Mouse (Mus musculus) cortical plate, adult 2 months (tissue): ENCODE data around the gene Sorbs2. TPM values are rescaled to one million over a fixed set of nuclear protein-coding genes. Genes with fewer than 3 reads are reported as not detected.

Experiments used
- H3K27ac ChIP-seq: fragments of 200-500 bp; 2 replicates; pipeline ENCODE4 v1.5.1; 2012; ENCODE audit warnings: low read length, control low read depth, inconsistent platforms; ENCODE audit not compliant: insufficient read depth
- H3K4me1 ChIP-seq: fragments of 200-500 bp; 2 replicates; pipeline ENCODE4 v1.6.1; 2011; ENCODE audit warnings: low read length; ENCODE audit not compliant: control insufficient read depth, insufficient read depth
- H3K4me3 ChIP-seq: fragments of 200-500 bp; 2 replicates; pipeline ENCODE4 v1.5.1; 2011; ENCODE audit warnings: mild to moderate bottlenecking, low read length, control low read depth; ENCODE audit not compliant: insufficient read depth
- CTCF ChIP-seq: fragments of 200-500 bp; IDR thresholded peaks from 2 replicates; pipeline ENCODE4 v1.5.1; 2011; ENCODE audit warnings: mild to moderate bottlenecking, control low read depth, low read length; ENCODE audit not compliant: insufficient read depth; ENCODE audit errors: extremely low read depth
- POLR2A ChIP-seq: fragments of 200-500 bp; IDR thresholded peaks from 2 replicates; pipeline ENCODE4 v1.6.1; 2011; ENCODE audit warnings: mild to moderate bottlenecking, low read length, control low read depth; ENCODE audit not compliant: insufficient read depth; ENCODE audit errors: extremely low read depth
- polyA plus RNA-seq: library from polyadenylated mRNA; depleted of rRNA; stranded (reverse); fragments of >200 nt; gene quantifications from 2 replicates; pipeline ENCODE4 v1.2.3, GENCODE M21; 2012

Sorbs2 gene
- polyA plus RNA-seq, 1 experiment, result 136 TPM

DNA sequence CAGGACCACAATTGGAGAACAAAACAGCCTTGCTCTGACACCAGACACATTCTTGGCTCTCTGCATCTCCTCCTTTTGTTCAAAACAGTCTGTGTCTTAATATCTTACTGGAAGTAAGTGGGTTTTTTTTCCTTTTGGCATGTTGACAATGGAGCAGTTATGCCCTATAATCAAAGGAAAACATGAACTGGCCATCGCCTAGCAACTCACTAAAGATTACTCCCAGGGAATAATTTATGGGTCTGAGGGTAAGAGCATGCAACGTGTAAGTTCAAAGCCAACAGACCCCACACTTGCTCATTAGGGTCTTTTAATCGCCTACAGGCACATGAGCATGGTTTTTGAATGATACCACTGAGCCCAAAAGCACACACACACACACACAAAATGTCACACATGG is 207.2 kb downstream of the Sorbs2 start:
- H3K4me3 ChIP-seq, result no peak overlapping the region
- no peak overlapping the region for H3K27ac ChIP-seq
- TF ChIP-seq POLR2A (no peak), CTCF (no peak)
- peaks cover 1% of the 10 kb centered on the region; the same call in 1 of the 2 replicates for H3K4me1 ChIP-seq

DNA sequence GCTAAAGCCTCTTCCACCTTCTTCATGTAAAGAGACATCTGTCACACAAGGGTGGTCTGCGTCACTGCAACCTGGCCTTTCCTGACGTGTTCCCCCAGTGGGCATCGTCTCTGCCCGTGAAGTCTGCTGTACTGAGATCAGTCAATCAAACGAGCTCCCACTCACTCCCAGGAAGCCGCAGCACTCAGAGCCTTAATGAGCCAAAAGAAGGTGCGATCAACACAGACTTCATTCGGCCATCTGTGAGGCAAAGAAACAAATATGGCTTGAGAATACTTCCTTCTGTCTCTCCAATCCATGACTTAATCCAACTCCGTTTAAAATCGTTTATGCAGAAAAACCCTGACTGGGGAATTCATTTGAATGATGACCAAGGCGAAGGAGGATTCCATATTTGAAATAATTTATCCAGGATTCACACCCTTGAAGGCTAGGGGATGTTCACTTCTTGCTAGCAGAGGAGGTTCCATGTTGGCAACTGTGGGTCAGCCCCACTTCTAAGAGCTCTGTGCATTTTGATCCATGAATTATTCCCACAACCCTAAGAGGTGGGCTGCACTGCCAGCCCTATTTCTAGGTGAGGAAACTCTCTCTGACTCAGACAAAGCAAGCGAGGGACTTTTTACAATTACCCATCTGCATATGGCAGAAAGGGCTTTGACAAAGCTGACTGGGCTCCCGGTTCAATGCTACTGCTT is 207.9 kb downstream of the Sorbs2 start:
- Histone ChIP-seq H3K4me3 (no peak overlapping the region), H3K27ac (no peak overlapping the region), H3K4me1 (peaks cover 1% of the 10 kb centered on the region; the same call in 1 of the 2 replicates)
- TF ChIP-seq CTCF, result no peak
- TF ChIP-seq POLR2A, result no peak

DNA sequence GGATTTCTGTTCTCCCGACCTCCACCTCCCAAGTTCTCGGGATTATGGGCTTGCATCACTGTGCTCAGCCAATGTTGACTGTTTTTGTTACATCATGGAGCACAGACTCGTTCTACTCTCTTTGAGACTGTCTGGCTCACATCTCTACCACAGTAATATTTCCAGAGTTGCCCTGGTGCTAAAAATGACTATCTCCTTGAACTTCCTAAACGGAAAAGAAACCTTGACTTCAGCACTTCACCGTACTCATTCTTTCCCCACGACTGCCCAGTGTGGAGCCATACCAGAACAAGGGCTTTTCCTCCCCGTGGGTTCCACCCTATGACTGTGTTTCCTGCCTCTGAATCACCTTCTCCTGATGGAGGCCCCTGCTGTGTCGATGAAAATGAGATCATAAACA is 212.2 kb downstream of the Sorbs2 start:
- H3K4me1 ChIP-seq, result peaks cover 8% of the 10 kb centered on the region; the same call in 1 of the 2 replicates
- no peak overlapping the region for H3K4me3 ChIP-seq
- no peak for TF ChIP-seq CTCF
- TF ChIP-seq POLR2A, result no peak
- H3K27ac ChIP-seq, result no peak overlapping the region

GRCm38 (mm10) chr8:45724204-45724603 is 216.6 kb downstream of the Sorbs2 start:
- H3K4me3 ChIP-seq, result no peak overlapping the region
- H3K27ac ChIP-seq, result peak overlapping the region; percentile 13; the same call in 1 of the 2 replicates
- no peak for TF ChIP-seq CTCF
- TF ChIP-seq POLR2A, result no peak

GRCm38 (mm10) chr8:45725321-45725720 is 217.7 kb downstream of the Sorbs2 start:
- H3K27ac ChIP-seq, result no peak overlapping the region
- H3K4me1 ChIP-seq, result peaks cover 8% of the 10 kb centered on the region
- no peak overlapping the region for H3K4me3 ChIP-seq
- TF ChIP-seq CTCF (no peak), POLR2A (no peak)

More at GRCm38 (mm10) chr8:45724204-45724603, 216.6 kb downstream of the Sorbs2 start:
- peaks cover 8% of the 10 kb centered on the region; the same call in 1 of the 2 replicates for H3K4me1 ChIP-seq

- Histone ChIP-seq H3K4me1 (no peaks in the 10 kb centered on the region; the same call in none of the 2 replicates), H3K27ac (peak overlapping the region; percentile 35; the same call in 1 of the 2 replicates), H3K4me3 (no peak overlapping the region)
- no peak for TF ChIP-seq CTCF
- no peak for TF ChIP-seq POLR2A
These were observed 222.3 kb downstream of the Sorbs2 start for GRCm38 (mm10) chr8:45729850-45730382.

- H3K4me1 ChIP-seq, result no peaks in the 10 kb centered on the region; the same call in none of the 2 replicates
- H3K27ac ChIP-seq, result no peak overlapping the region
- no peak overlapping the region for H3K4me3 ChIP-seq
- no peak for TF ChIP-seq POLR2A
These were observed 223.2 kb downstream of the Sorbs2 start for GRCm38 (mm10) chr8:45730795-45731194.

GRCm38 (mm10) chr8:45734071-45734470 is 226.5 kb downstream of the Sorbs2 start:
- Histone ChIP-seq H3K4me3 (no peak overlapping the region), H3K27ac (no peak overlapping the region), H3K4me1 (no peaks in the 10 kb centered on the region; the same call in none of the 2 replicates)
- TF ChIP-seq CTCF, result no peak
- no peak for TF ChIP-seq POLR2A

GRCm38 (mm10) chr8:45737266-45737665 is 229.7 kb downstream of the Sorbs2 start:
- Histone ChIP-seq H3K4me3 (no peak overlapping the region), H3K4me1 (no peaks in the 10 kb centered on the region; the same call in 1 of the 2 replicates), H3K27ac (no peak overlapping the region)
- TF ChIP-seq POLR2A (no peak), CTCF (no peak)

- H3K4me3 ChIP-seq, result no peak overlapping the region
- H3K4me1 ChIP-seq, result no peaks in the 10 kb centered on the region; the same call in none of the 2 replicates
- TF ChIP-seq CTCF, result no peak
- TF ChIP-seq POLR2A, result no peak
- H3K27ac ChIP-seq, result no peak overlapping the region
These were observed 235.7 kb downstream of the Sorbs2 start for GRCm38 (mm10) chr8:45743326-45743725.
